Mouse (Mus musculus) neural tube, embryonic 13.5 days (tissue): ENCODE results near the gene Lrrc4b. TPM values are rescaled to one million over a fixed set of nuclear protein-coding genes. Genes with fewer than 3 reads are reported as not detected.
A peak's percentile ranks its signal among the peaks of the same experiment; 100 is the strongest.

ENCODE experiments used
- ATAC-seq: fragments of 200-750 bp; cut with Nextera tagmentation; 2 replicates; pipeline ENCODE4 v1.8.0; 2017; ENCODE audit warnings: low read depth, mild to moderate bottlenecking, moderate TSS enrichment, moderate library complexity
- H3K27ac ChIP-seq: fragments of 300-500 bp; sonication (generic); replicated peaks from 2 replicates; pipeline ENCODE4 v1.5.1; 2015; ENCODE audit warnings: moderate library complexity, mild to moderate bottlenecking, inconsistent platforms
- H3K27me3 ChIP-seq: fragments of 300-500 bp; sonication (generic); 2 replicates; pipeline ENCODE4 v1.6.1; 2015; ENCODE audit warnings: mild to moderate bottlenecking, inconsistent platforms
- H3K36me3 ChIP-seq: fragments of 300-500 bp; sonication (generic); 2 replicates; pipeline ENCODE4 v1.6.1; 2015; ENCODE audit warnings: mild to moderate bottlenecking, inconsistent platforms
- H3K4me1 ChIP-seq: fragments of 300-500 bp; sonication (generic); replicated peaks from 2 replicates; pipeline ENCODE4 v1.6.1; 2015; ENCODE audit warnings: inconsistent platforms
- H3K4me2 ChIP-seq: fragments of 300-500 bp; sonication (generic); 2 replicates; pipeline ENCODE4 v1.6.1; 2015; ENCODE audit warnings: inconsistent platforms, mild to moderate bottlenecking, moderate library complexity
- H3K4me3 ChIP-seq: fragments of 300-500 bp; sonication (generic); 2 replicates; pipeline ENCODE4 v1.5.1; 2015; ENCODE audit warnings: mild to moderate bottlenecking, inconsistent platforms
- H3K9ac ChIP-seq: fragments of 300-500 bp; sonication (generic); 2 replicates; pipeline ENCODE4 v1.6.1; 2015; ENCODE audit warnings: moderate library complexity, mild to moderate bottlenecking, inconsistent platforms
- H3K9me3 ChIP-seq: fragments of 300-500 bp; sonication (generic); 2 replicates; pipeline ENCODE4 v1.6.1; 2016; ENCODE audit warnings: inconsistent platforms
- WGBS: fragments of 180-500 bp; shearing (Covaris S2); methylation state at CpG from one replicate; pipeline ENCODE4 v1.1.7; 2015; 5-methylcytosine and 5-hydroxymethylcytosine counted together
- polyA plus RNA-seq: library from polyadenylated mRNA; unstranded; fragments of >200 nt; fragmentation: Nextera tagmentation; extraction: Ambion mirVana; gene quantifications from 2 replicates; pipeline ENCODE4 v1.2.1, GENCODE M21; 2015

Lrrc4b gene
- polyA plus RNA-seq, 1 experiment from 2014 or later: 13.3 TPM

DNA sequence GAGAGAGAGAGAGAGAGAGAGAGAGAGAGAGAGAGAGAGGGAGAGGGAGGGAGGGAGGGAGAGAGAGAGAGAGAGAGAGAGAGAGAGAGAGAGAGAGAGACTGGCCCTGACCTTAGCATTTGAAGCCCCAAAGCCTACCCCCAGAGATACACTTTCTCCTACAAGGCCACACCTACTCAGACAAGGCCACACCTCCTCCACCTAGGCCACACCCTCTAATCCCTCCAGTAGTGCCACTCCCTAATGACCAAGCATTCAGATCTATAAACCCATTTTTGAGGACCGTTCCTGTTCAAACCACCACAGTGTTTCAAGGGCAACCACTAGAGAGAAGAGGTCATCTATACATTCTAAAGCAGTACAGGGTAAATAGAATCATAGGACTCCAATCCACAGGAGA lies 27.5 kb downstream of the Lrrc4b start:
- H3K4me3 ChIP-seq: no peak overlapping the region

DNA sequence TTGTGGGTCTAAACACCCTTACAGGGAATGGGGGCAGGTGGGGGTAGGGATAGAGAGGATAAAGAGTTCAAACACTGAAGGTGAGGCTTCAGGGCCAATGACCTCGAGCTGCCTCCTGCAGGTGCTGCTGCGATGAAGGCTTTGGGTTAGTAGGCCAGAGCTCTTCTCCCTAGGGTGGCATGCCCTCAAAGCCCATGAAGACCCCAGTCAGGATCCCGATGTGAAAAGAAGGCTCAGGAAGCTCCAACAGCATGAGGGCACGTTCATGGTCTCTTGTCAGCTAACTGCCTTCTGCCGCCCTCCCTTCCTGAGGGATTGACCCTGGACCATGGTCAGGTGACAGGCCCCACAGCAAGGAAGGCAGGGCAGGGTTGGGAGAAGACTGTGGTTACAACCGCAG lies 31.2 kb downstream of the Lrrc4b start:
- Histone ChIP-seq H3K4me3 (no peak overlapping the region), H3K9me3 (no peaks in the 10 kb centered on the region), H3K4me1 (peaks cover 35% of the 10 kb centered on the region), H3K36me3 (peaks cover 90% of the 10 kb centered on the region), H3K27me3 (peaks cover 31% of the 10 kb centered on the region), H3K27ac (no peak overlapping the region), H3K9ac (no peak overlapping the region), H3K4me2 (no peak overlapping the region)
- no peak for ATAC-seq
- whole genome bisulfite sequencing: 71% methylated on average over 6 of the region's 6 CpGs

More for the DNA sequence above, 27.5 kb downstream of the Lrrc4b start:
- no peak overlapping the region for H3K9ac ChIP-seq
- 89% methylated on average over 1 of the region's 1 CpGs for WGBS
- no peak overlapping the region for H3K27ac ChIP-seq
- peaks cover 18% of the 10 kb centered on the region for H3K27me3 ChIP-seq
- H3K9me3 ChIP-seq: no peaks in the 10 kb centered on the region
- ATAC-seq: no peak
- no peak overlapping the region for H3K4me2 ChIP-seq
- H3K36me3 ChIP-seq: peaks cover 85% of the 10 kb centered on the region
- H3K4me1 ChIP-seq: peaks cover 21% of the 10 kb centered on the region

DNA sequence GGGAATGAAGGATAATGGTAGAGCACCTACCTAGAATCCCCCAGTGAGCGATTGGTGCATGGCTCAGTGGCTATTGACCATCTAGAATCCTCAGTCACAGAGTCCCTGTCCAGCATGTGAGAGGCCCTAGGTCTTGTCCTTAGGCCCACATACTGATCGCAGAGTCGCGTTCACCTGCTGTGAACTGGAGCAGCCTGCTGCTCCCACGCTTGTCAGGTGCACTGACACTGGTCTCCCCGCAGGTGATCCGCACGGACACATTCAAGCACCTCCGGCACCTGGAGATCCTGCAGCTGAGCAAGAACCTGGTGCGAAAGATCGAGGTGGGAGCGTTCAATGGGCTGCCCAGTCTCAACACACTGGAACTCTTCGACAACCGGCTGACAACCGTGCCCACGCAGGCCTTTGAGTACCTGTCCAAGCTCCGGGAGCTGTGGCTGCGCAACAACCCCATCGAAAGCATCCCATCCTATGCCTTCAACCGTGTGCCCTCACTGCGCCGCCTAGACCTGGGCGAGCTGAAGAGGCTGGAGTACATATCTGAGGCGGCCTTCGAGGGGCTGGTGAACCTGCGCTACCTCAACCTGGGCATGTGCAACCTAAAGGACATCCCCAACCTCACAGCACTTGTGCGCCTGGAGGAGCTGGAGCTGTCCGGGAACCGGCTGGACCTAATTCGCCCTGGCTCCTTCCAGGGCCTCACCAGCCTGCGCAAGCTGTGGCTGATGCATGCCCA lies 32.1 kb downstream of the Lrrc4b start:
- no peak overlapping the region for H3K4me2 ChIP-seq
- H3K4me3 ChIP-seq: no peak overlapping the region
- no peak overlapping the region for H3K9ac ChIP-seq
- no peak for ATAC-seq
- H3K27ac ChIP-seq: no peak overlapping the region
- H3K9me3 ChIP-seq: no peaks in the 10 kb centered on the region
- H3K36me3 ChIP-seq: peaks cover 81% of the 10 kb centered on the region
- WGBS: 78% methylated on average over 31 of the region's 31 CpGs
- H3K4me1 ChIP-seq: peaks cover 40% of the 10 kb centered on the region
- peaks cover 31% of the 10 kb centered on the region for H3K27me3 ChIP-seq

DNA sequence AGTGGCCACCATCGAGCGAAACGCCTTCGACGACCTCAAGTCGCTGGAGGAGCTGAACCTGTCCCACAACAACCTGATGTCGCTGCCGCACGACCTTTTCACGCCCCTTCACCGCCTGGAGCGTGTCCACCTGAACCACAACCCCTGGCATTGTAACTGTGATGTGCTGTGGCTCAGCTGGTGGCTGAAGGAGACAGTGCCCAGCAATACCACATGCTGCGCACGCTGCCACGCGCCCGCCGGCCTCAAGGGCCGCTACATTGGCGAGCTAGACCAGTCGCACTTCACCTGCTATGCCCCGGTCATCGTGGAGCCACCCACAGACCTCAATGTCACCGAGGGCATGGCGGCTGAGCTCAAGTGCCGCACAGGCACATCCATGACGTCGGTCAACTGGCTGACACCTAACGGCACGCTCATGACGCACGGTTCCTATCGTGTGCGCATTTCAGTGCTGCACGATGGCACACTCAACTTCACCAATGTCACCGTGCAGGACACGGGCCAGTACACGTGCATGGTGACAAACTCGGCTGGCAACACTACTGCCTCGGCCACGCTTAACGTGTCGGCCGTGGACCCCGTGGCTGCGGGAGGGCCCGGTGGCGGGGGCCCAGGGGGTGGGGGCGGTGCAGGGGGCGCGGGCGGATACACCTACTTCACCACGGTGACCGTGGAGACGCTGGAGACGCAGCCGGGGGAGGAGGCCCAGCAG lies 32.8 kb downstream of the Lrrc4b start:
- H3K36me3 ChIP-seq: peaks cover 75% of the 10 kb centered on the region
- H3K27ac ChIP-seq: no peak overlapping the region
- no peak overlapping the region for H3K4me2 ChIP-seq
- peak overlapping the region; percentile 55; the same call in 1 of the 2 replicates for H3K9ac ChIP-seq
- H3K4me3 ChIP-seq: no peak overlapping the region
- no peaks in the 10 kb centered on the region for H3K9me3 ChIP-seq
- H3K27me3 ChIP-seq: peaks cover 31% of the 10 kb centered on the region
- ATAC-seq: no peak
- peaks cover 44% of the 10 kb centered on the region for H3K4me1 ChIP-seq
- 59% methylated on average over 49 of the region's 57 CpGs for WGBS

DNA sequence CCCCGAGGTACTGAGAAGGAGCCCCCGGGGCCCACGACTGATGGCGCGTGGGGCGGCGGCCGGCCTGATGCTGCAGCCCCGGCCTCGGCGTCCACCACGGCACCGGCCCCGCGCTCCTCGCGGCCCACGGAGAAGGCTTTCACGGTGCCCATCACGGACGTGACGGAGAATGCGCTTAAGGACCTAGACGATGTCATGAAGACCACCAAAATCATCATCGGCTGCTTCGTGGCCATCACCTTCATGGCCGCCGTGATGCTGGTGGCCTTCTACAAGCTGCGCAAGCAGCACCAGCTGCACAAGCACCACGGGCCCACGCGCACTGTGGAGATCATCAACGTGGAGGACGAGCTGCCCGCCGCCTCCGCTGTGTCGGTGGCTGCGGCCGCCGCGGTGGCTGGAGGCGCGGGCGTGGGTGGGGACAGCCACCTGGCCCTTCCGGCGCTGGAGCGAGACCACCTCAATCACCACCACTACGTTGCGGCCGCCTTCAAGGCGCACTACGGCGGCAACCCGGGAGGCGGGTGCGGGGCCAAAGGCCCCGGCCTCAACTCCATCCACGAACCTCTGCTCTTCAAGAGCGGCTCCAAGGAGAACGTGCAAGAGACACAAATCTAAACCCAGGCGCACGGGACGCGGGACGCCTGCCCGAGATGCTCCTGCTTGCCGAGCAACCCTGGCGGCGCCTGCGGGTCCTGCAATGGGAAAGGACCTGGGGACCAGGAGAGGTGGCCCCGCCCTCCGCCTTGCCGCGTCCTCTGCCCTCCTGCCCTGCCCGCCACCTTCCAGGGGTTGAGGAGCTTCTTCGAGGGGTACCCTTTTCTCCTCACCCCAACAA lies 33.6 kb downstream of the Lrrc4b start:
- ATAC-seq: no peak
- H3K4me3 ChIP-seq: peak overlapping the region; percentile 9; the same call in 1 of the 2 replicates
- no peak overlapping the region for H3K27ac ChIP-seq
- peak overlapping the region; percentile 34 for H3K4me2 ChIP-seq
- WGBS: 16% methylated on average over 74 of the region's 77 CpGs
- H3K36me3 ChIP-seq: peaks cover 67% of the 10 kb centered on the region
- no peaks in the 10 kb centered on the region for H3K9me3 ChIP-seq
- H3K4me1 ChIP-seq: peaks cover 52% of the 10 kb centered on the region
- peak overlapping the region; percentile 55 for H3K9ac ChIP-seq
- peaks cover 31% of the 10 kb centered on the region for H3K27me3 ChIP-seq

DNA sequence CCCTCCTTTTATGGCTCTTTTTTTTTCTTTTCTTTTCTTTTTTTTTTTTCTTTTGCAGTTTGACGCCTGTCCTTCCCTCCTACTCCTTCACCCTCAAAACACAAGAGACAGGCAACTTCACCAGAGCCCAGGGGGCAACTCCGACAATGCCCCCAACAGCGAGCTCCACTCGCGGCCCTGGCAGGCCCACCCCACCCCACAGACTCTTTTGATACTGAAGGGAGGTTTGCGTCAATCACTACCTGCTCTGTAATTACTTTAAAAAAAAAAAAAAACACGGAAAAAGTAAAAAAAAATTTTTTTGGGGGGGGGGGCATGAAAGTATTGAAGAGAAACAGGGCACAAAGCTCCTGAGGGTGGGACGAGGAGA lies 34.2 kb downstream of the Lrrc4b start:
- H3K27ac ChIP-seq: no peak overlapping the region
- peaks cover 54% of the 10 kb centered on the region for H3K4me1 ChIP-seq
- 32% methylated on average over 8 of the region's 8 CpGs for WGBS

DNA sequence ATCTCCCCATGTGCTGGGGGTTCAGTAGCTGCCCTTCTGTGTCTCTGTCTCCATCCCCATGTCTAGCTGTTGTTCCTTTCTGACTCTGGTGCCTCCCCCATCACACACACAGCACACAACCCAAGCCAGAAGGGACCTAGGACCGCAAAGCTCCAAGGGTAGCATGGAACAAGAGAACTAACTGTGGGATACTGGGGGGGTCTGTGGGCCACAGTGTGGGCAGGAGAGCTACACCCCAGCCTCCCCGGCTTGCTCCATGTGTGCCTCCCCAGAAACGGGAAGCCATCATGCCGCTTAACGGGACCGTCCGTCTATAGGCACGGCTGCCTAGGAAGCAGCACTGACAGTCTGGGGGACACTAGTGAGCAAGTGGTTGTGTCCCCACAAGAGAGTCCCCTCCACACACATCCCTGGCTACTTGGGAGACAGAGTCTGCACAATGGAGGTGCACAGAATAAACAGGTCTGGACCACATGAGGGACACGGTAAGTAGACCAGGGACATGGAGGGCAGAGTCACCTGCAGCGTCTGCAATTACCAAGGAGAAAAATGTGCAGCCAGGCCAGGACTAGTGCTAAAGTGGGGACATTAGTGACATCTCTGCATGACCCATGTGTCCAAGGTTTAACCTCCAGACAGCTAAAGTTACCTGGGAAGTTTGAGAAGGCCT lies 34.9 kb downstream of the Lrrc4b start:
- Histone ChIP-seq H3K27me3 (peaks cover 31% of the 10 kb centered on the region), H3K4me3 (no peak overlapping the region), H3K27ac (peak overlapping the region; percentile 93; the same call in 1 of the 2 replicates), H3K4me1 (peaks cover 59% of the 10 kb centered on the region), H3K9me3 (no peaks in the 10 kb centered on the region), H3K9ac (peak overlapping the region; percentile 55), H3K36me3 (peaks cover 54% of the 10 kb centered on the region), H3K4me2 (no peak overlapping the region)
- 80% methylated on average over 10 of the region's 10 CpGs for WGBS
- ATAC-seq: no peak

More for the DNA sequence above, 34.2 kb downstream of the Lrrc4b start:
- H3K9ac ChIP-seq: peak overlapping the region; percentile 55; the same call in 1 of the 2 replicates
- no peaks in the 10 kb centered on the region for H3K9me3 ChIP-seq
- H3K4me2 ChIP-seq: no peak overlapping the region
- peaks cover 31% of the 10 kb centered on the region for H3K27me3 ChIP-seq
- no peak for ATAC-seq
- H3K36me3 ChIP-seq: peaks cover 61% of the 10 kb centered on the region
- H3K4me3 ChIP-seq: no peak overlapping the region

DNA sequence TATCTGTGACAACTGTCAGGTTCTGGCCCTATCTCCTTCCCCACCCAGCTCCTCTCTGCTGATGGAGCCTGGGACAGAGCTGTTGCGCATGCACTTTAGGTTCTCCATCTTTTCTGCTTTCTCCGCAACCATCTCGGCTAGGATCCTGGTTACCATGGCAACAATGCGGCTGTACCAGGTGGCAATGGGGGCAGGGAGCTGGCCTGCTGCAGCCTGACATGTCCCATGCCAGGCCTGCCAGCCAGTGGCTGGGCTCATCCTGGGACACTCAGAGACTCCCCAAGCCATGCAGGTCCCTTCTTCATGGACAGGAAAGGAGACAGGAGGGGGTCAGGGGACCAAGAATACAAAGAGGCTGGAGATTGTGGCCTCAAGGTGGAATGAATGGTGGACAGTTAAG lies 35.7 kb downstream of the Lrrc4b start:
- Histone ChIP-seq H3K27me3 (peaks cover 31% of the 10 kb centered on the region), H3K9ac (peak overlapping the region; percentile 55), H3K27ac (peak overlapping the region; percentile 93), H3K4me3 (no peak overlapping the region), H3K36me3 (peaks cover 46% of the 10 kb centered on the region), H3K4me1 (peaks cover 67% of the 10 kb centered on the region), H3K9me3 (no peaks in the 10 kb centered on the region), H3K4me2 (no peak overlapping the region)
- ATAC-seq: no peak
- WGBS: 17% methylated on average over 4 of the region's 4 CpGs

DNA sequence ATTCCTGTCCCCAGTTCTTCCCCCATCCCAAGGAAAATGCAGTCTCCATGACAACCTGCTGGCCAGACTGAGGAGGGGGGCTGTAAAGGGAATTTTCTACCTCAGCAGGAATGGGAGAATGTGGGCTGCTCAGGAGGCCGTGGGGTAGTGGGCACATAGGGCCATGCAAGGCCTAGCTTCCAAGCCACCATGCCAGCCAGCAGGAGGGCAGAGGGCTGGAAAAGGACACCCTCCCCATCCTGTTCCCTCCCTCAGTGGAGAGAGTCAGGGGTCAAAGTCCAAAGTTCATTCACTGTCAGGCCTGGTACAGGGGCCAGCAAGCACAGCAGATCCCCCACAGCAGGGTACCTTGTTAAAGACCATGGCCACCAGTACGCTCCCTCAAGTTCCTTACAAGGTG lies 36.3 kb downstream of the Lrrc4b start, which contains the start of gene Aspdh:
Gene Aspdh (plus strand): TSS at position 281 of the 400 bp plus-strand sequence.
- peak within 1 kb of the TSS; percentile 93 for H3K27ac ChIP-seq
- peaks cover 25% of the 10 kb centered on the region for H3K27me3 ChIP-seq
- H3K9me3 ChIP-seq: no peaks in the 10 kb centered on the region
- no peak for ATAC-seq
- no peak within 1 kb of the TSS for H3K4me3 ChIP-seq
- H3K4me1 ChIP-seq: peaks cover 71% of the 10 kb centered on the region
- H3K9ac ChIP-seq: peak within 1 kb of the TSS; percentile 55
- WGBS: 53% methylated on average over 2 of the region's 2 CpGs
- H3K4me2 ChIP-seq: no peak within 1 kb of the TSS
- peaks cover 40% of the 10 kb centered on the region for H3K36me3 ChIP-seq

DNA sequence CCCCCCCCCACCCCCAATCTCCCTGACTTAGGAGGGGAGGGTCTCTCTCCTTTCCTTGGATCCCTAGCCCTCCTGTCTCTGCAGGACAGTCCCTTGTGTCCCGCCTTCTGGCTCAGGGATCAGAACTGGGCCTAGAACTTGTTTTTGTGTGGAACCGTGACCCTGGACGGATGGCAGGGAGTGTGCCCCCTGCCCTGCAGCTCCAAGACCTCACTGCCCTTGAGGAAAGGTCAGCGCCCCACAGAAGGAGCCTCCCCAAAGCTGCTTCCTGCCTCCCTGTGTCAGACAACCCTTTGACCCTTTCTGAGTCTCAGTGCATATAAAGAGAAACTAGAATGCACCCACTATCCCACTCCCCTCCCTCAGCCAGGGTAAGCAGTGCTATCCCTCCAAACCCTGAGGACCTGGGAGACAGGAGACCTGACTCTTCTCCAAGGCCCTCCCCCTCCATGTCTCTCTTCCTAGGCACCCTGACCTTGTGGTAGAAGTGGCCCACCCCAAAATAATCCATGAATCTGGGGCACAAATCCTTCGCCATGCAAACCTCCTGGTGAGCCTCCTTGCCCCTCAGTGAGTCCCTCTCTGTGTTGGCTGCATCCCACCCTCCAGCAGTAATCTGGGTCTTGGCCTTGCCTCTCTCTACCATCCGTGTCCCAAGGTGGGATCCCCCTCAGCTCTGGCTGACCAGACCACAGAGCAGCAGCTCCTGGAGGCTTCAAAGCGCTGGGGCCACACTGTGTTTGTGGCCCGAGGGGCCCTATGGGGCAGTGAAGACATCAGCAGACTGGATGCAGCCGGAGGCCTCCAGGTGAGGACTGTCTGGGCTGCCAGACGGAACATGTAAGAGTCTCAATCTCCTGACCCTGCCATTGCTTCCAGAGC lies 37.4 kb downstream of the Lrrc4b start:
- 78% methylated on average over 10 of the region's 10 CpGs for WGBS
- Histone ChIP-seq H3K36me3 (peaks cover 30% of the 10 kb centered on the region), H3K27ac (peak overlapping the region; percentile 93), H3K27me3 (peaks cover 14% of the 10 kb centered on the region), H3K9me3 (no peaks in the 10 kb centered on the region), H3K4me2 (no peak overlapping the region), H3K4me3 (no peak overlapping the region), H3K9ac (no peak overlapping the region), H3K4me1 (peaks cover 71% of the 10 kb centered on the region)
- ATAC-seq: no peak
